Mouse (Mus musculus) megakaryocyte, embryonic 14.5 days (primary cell): ENCODE data around the gene Prkd1. TPM values are rescaled to one million over a fixed set of nuclear protein-coding genes. Genes with fewer than 3 reads are reported as not detected.
"Not testable (repeated sequence)": the region's sequence is repeated elsewhere in the genome, so short reads cannot be mapped to it uniquely, and the experiment has no call there.

Experiments used
- H3K27me3 ChIP-seq: replicated peaks from 2 replicates; pipeline ENCODE3; 2012; ENCODE audit warnings: inconsistent platforms
- H3K36me3 ChIP-seq: replicated peaks from 2 replicates; pipeline ENCODE3; 2012; ENCODE audit warnings: low read length, inconsistent platforms, mixed read lengths
- H3K4me1 ChIP-seq: 2 replicates; pipeline ENCODE4 v1.6.1; 2012; ENCODE audit warnings: inconsistent platforms
- H3K4me3 ChIP-seq: replicated peaks from 2 replicates; pipeline ENCODE3; 2012; ENCODE audit warnings: moderate library complexity, mild to moderate bottlenecking, inconsistent platforms
- H3K9me3 ChIP-seq: 2 replicates; pipeline ENCODE4 v1.6.1; 2012; ENCODE audit warnings: inconsistent platforms
- FLI1 ChIP-seq: IDR thresholded peaks from 2 replicates; pipeline ENCODE4 v1.6.1; 2012; ENCODE audit warnings: low read length, inconsistent platforms, mixed read lengths
- GATA1 ChIP-seq: IDR thresholded peaks from 3 replicates; pipeline ENCODE4 v1.6.1; 2012; ENCODE audit warnings: mixed read lengths, low read length, inconsistent platforms, borderline replicate concordance
- polyA plus RNA-seq: library from polyadenylated mRNA; stranded (reverse); fragments of >175 nt; gene quantifications from 2 replicates; pipeline ENCODE4 v1.2.3, GENCODE M21; 2012; ENCODE audit warnings: low replicate concordance; ENCODE audit not compliant: insufficient read depth

The Prkd1 gene
- polyA plus RNA-seq: not detected in 2 replicates

DNA sequence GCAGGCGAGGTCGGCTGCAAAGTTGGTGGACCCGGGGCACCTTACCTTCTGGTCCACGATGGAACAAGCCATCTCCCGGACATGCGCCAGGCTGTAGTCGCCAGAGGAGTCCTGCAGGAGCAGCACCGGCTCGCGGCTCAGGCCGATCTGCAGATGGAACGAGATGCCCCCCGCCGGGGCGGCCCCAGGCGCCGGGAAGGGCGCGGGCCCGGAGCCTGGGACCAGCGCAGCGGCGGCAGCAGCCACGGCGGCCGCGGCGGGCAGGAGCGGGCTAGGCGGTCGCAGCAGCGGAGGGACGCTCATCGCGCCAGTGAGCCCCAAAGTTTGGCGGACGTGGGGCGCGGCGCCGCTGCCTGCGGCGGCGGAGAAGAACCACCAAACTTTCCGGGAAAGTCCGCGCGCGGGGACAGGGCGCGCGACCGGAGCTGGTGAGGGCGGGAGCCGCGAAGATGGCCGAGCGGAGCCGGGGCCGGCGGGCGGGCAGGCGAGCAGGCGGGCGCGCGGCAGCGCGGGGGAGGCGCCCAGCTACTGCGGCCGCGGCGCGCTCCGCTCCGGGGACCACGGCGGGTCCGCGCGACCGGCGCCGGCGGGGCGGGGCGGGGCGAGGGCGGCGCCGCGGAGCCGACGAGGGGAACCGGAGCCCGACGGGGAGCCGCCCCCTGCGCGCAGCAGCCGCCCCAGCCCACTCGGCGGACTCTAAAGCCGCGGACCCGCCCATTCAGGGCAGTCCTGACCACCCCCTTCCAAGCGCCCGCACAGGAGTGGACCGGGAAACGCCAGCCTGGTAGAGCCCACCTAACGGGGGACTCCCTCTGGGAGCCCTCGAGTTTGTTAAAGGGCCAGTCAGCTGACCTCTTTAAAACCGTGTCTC lies at the start of gene Prkd1:
TSS of gene Prkd1 (minus strand) at position 428 of the 871 bp plus-strand sequence.
- Histone ChIP-seq H3K9me3 (peaks cover 7% of the 10 kb centered on the region; the same call in 1 of the 2 replicates), H3K36me3 (no peaks in the 10 kb centered on the region), H3K4me1 (peaks cover 7% of the 10 kb centered on the region), H3K4me3 (peak within 1 kb of the TSS; percentile 89), H3K27me3 (peaks cover 39% of the 10 kb centered on the region)
- TF ChIP-seq GATA1 (no peak), FLI1 (no peak)

DNA sequence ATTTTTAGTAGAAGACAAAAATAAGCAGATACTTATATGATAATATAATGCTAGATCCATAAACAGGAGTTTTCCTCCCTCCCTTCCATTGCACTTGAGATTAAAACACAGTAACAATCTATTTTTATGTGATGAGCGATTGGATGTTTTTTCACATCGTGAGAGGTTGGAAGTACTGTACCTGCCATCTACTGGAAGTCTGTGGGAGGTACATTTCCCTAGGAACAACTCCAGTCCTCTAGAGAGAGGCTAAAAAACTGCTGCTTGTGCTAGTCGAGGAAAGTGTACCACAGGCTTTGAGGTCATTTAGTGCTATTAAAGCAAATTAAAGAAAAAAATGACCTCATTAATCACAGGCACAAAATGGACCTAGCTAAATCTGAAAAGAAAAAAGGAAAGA lies 48.6 kb upstream of the Prkd1 start:
- no peaks in the 10 kb centered on the region for H3K36me3 ChIP-seq
- TF ChIP-seq FLI1: no peak
- no peak for TF ChIP-seq GATA1
- no peaks in the 10 kb centered on the region for H3K27me3 ChIP-seq
- H3K9me3 ChIP-seq: no peaks in the 10 kb centered on the region
- no peak overlapping the region for H3K4me3 ChIP-seq
- H3K4me1 ChIP-seq: no peaks in the 10 kb centered on the region

DNA sequence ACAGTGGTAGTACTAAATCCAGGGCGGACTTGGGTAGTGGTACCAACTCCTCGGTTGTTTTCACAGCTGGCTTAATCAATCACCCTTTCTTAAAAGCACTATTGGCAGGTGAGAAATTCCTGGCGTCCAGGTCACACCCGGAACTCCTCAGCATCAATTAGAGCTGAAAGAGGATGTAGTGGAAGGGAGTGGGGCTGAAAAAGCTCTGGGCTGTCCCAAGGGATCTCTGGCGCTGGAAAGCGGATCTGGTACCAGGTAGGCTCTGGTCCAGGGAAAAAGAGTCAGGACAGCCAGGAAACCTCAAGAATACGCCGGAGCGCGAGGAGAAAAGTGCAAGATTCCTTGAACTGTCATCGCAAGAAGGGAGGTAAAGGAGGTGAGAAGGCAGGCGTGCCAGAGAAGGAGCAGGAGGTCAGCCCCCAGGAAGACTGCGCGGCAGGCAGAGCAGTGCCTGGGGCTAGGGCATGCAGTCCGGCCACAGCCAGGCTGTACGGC lies 675 bp downstream of the Prkd1 start:
- no peak for TF ChIP-seq FLI1
- no peak for TF ChIP-seq GATA1
- Histone ChIP-seq H3K4me1 (peaks cover 7% of the 10 kb centered on the region), H3K4me3 (peak overlapping the region; percentile 89), H3K27me3 (peaks cover 39% of the 10 kb centered on the region), H3K36me3 (no peaks in the 10 kb centered on the region), H3K9me3 (peaks cover 7% of the 10 kb centered on the region; the same call in 1 of the 2 replicates)

DNA sequence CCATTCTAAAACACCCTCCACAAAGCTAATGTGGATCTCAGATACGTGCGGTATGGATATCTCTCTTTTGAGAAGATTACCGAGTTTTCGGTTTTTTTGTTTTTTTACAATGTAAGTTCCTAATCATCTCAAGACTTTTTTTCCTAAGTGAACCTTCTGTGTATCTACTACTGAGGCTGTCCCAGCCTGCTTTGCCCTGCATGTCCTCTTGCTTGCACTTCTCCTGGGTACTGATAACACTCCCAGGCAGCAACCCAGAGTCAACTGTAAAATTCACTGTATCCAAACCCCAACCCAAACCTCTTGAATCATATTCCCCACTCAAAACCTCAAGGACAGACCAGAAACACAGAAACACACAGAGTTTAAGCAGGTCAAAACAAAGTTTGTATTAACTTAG lies 2.0 kb downstream of the Prkd1 start:
- Histone ChIP-seq H3K36me3 (no peaks in the 10 kb centered on the region), H3K4me3 (no peak overlapping the region), H3K4me1 (peaks cover 7% of the 10 kb centered on the region), H3K27me3 (peaks cover 39% of the 10 kb centered on the region), H3K9me3 (peaks cover 7% of the 10 kb centered on the region; the same call in 1 of the 2 replicates)
- TF ChIP-seq FLI1 (no peak), GATA1 (no peak)

DNA sequence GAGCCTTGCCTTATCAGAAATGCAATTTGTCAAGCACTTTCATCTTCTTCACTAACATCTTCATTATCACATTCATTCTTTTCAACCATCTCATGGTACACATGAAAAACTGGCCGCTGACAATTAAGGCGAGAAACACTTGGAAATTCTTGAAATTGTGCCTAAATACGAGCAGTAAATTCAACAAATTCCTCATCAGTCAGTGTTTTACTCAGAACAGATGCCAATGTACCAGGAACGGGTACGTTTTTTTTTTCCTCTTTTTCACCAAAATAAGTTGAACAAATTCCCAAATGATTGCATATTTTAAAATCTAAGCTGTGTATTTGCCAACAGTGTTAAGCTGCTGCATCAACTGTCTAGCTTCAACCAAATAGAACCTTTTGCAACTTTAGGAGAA lies 6.2 kb downstream of the Prkd1 start:
- Histone ChIP-seq H3K36me3 (no peaks in the 10 kb centered on the region), H3K9me3 (peaks cover 2% of the 10 kb centered on the region; the same call in 1 of the 2 replicates), H3K4me3 (no peak overlapping the region), H3K4me1 (no peaks in the 10 kb centered on the region), H3K27me3 (peaks cover 8% of the 10 kb centered on the region)
- TF ChIP-seq GATA1 (no peak), FLI1 (no peak)

DNA sequence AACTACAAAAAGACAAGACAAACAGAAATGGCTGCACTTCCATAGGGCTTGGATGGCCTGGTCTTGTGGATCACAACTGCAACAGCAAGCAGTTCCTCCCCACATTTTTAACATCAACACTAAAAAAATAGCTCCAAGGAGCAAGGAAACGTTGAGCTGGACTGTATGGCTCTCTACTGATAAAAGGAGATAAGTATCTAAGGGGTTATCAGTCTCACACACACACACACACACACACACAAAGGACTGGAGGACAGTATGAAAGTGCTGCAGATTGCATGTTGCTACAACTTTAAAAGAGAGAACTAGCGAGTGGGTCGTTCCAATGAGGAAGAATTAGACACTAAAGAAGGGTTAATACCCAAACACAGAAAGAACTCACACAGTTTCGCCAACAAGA lies 8.7 kb downstream of the Prkd1 start:
- TF ChIP-seq GATA1 (no peak), FLI1 (no peak)
- H3K9me3 ChIP-seq: no peaks in the 10 kb centered on the region; the same call in 1 of the 2 replicates
- H3K4me1 ChIP-seq: no peaks in the 10 kb centered on the region
- H3K36me3 ChIP-seq: no peaks in the 10 kb centered on the region
- H3K4me3 ChIP-seq: no peak overlapping the region
- H3K27me3 ChIP-seq: no peaks in the 10 kb centered on the region

DNA sequence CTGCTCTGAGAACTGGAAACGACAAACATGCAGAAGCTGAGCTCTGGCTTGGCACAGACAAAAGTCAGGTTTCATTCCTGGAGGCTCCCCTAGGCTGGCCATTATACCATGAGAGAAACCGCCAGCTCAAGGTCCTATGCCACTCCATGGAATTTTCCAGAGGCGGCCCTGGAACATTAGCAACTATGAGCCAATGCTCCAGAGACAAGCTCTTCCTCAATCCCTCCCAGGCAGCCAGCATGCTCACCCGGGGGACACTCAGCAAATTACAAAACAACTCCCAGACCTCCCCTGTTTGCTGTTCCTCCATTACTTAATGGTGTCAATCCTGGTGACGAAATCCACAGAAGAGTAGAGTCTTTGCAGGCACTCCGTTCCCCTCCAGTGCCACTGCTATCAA lies 14.5 kb downstream of the Prkd1 start:
- Histone ChIP-seq H3K4me3 (no peak overlapping the region), H3K36me3 (no peaks in the 10 kb centered on the region), H3K4me1 (no peaks in the 10 kb centered on the region), H3K9me3 (no peaks in the 10 kb centered on the region), H3K27me3 (no peaks in the 10 kb centered on the region)
- TF ChIP-seq FLI1: no peak
- no peak for TF ChIP-seq GATA1

DNA sequence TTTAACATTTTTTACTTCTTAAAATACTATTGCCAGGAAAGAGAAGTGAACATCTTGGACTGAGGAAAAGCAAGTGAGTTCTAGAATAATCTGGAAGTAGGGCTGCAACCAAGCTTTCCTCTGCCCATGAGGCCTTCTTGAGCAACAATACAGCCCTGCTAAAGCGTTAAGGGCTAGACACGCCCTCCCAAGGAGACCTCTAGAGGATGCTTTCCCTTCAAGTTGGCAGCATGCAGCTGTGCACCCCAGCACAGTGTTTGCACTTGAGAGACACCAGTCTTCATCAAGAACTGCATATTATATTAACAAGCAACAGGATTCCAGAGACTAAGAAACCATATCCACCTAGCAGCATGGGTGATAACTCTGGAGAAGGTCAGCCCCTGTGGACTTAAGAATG lies 22.8 kb downstream of the Prkd1 start:
- H3K36me3 ChIP-seq, H3K27me3 ChIP-seq, H3K4me3 ChIP-seq, H3K9me3 ChIP-seq, H3K4me1 ChIP-seq: not testable (repeated sequence)

DNA sequence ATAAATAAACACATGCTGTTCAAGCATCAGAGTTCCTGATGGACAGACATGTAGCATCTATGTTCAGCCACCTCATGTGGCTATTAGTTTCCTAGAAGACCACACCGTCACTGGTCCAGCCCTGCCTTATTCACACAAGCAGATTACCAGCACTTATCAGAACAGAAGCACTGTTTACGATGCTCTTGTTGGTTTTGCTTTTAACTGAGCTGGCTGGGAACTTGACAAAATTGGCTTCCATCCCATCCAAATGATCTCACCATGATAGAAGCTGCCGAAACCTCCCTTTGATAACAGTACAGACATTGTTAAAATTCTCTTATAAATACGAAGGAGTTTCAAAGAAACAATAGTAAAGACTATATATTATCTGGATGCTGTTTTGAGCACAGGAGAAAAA lies 24.7 kb downstream of the Prkd1 start:
- TF ChIP-seq FLI1 (no peak), GATA1 (no peak)
- Histone ChIP-seq H3K27me3 (no peaks in the 10 kb centered on the region), H3K9me3 (no peaks in the 10 kb centered on the region), H3K36me3 (no peaks in the 10 kb centered on the region), H3K4me3 (no peak overlapping the region), H3K4me1 (no peaks in the 10 kb centered on the region)

DNA sequence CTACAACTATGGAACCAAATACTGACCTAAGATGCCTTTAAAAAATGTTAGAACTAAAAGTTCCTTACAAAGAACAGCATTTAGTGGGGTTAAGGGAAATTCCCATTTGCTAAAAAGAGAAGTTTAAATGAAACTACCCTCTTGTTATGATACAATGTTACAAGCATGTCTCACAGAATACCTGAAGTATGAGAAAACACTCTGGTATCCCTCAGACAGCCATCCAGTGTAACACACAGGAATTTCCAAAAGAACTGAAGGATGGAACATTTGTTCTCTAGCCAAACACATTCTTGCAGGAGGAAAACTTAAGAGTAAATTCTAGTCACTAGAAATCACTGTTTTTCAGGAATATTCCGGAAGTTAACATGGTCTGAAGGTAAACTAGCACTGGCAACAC lies 33.0 kb downstream of the Prkd1 start:
- Histone ChIP-seq H3K4me1 (no peaks in the 10 kb centered on the region), H3K9me3 (no peaks in the 10 kb centered on the region), H3K36me3 (no peaks in the 10 kb centered on the region), H3K27me3 (no peaks in the 10 kb centered on the region), H3K4me3 (no peak overlapping the region)
- TF ChIP-seq FLI1 (no peak), GATA1 (no peak)
